Mouse (Mus musculus) bone marrow macrophage, adult 2 months (primary cell): ENCODE data around the gene Fktn. TPM values are rescaled to one million over a fixed set of nuclear protein-coding genes. Genes with fewer than 3 reads are reported as not detected.
"Not testable (repeated sequence)": the region's sequence is repeated elsewhere in the genome, so short reads cannot be mapped to it uniquely, and the experiment has no call there.

Experiments used
- H3K27ac ChIP-seq: 2 replicates; pipeline ENCODE4 v1.5.1; 2012; ENCODE audit warnings: low read depth, low read length; ENCODE audit not compliant: insufficient read depth
- H3K4me1 ChIP-seq: 2 replicates; pipeline ENCODE4 v1.6.1; 2012; ENCODE audit warnings: low read length; ENCODE audit not compliant: control insufficient read depth, insufficient read depth
- H3K4me3 ChIP-seq: 2 replicates; pipeline ENCODE4 v1.5.1; 2012; ENCODE audit warnings: mild to moderate bottlenecking, low read length, moderate library complexity; ENCODE audit not compliant: insufficient read depth
- CTCF ChIP-seq: IDR thresholded peaks from 2 replicates; pipeline ENCODE4 v1.5.1; 2012; ENCODE audit warnings: low read depth, mild to moderate bottlenecking, low read length, moderate library complexity
- POLR2A ChIP-seq: IDR thresholded peaks from 2 replicates; pipeline ENCODE4 v1.6.1; 2012; ENCODE audit warnings: mild to moderate bottlenecking, low read depth, low read length, borderline replicate concordance
- polyA plus RNA-seq: library from polyadenylated mRNA; stranded (reverse); fragments of >200 nt; gene quantifications from 2 replicates; pipeline ENCODE4 v1.2.4, GENCODE M21; 2012; ENCODE audit not compliant: missing spikeins, insufficient read depth, insufficient read length

Gene Fktn
- polyA plus RNA-seq: 4.2 and 4.9 TPM in 2 replicates

- no peak for TF ChIP-seq POLR2A
- TF ChIP-seq CTCF: no peak
- H3K4me1 ChIP-seq: peaks cover 14% of the 10 kb centered on the region
- H3K27ac ChIP-seq: peak within 1 kb of the TSS; percentile 42; the same call in 1 of the 2 replicates
- peak within 1 kb of the TSS; percentile 65 for H3K4me3 ChIP-seq
Measured at GRCm38 (mm10) chr4:53713704-53714050, at the start of gene Fktn. TSS of gene Fktn (plus strand) at chr4:53713998.

GRCm38 (mm10) chr4:53682092-53682491 lies 31.7 kb upstream of the Fktn start:
- Histone ChIP-seq H3K4me1 (no peaks in the 10 kb centered on the region), H3K4me3 (no peak overlapping the region), H3K27ac (no peak overlapping the region)
- no peak for TF ChIP-seq POLR2A
- no peak for TF ChIP-seq CTCF

DNA sequence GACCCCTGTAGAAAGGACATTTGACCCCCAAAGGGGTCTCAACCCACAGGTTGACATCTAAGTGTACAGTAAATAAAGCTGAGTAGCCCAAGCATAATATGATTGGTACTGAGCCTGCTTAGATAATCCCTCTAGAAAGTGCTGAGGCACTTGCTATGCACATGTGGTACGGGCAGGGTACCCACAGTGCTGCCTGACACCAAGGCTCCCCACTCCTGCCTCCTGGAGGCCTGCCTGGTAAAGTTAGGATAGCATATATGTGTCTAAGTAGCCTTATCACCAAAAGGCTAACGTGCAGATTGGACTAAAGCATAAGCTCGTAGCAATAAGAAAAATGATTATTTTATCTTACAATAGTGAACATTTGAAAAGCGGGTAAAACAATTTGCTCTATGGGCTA lies 24.8 kb upstream of the Fktn start:
- Histone ChIP-seq H3K4me1 (no peaks in the 10 kb centered on the region), H3K27ac (no peak overlapping the region), H3K4me3 (no peak overlapping the region)
- TF ChIP-seq CTCF (no peak), POLR2A (no peak)

DNA sequence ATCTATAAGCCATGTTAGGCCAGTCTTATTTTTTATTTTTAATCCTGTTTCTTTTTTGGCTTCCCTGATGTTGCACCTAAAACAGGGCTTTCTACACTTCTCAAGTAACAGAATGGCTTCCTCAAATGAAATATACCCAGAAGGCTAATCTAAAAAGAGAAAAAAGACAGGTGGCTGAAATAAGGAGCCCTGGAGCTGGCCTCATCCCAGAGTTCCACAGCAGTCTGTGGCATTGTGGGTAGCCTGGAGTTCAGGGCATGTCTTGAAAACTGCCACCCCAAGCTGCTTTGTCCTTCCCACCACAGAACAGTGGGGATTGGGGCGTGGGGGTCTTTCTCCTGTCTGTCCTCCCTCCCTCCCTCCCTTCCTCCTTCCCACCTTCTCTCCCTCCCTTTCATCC lies 22.4 kb upstream of the Fktn start:
- no peak overlapping the region for H3K27ac ChIP-seq
- TF ChIP-seq CTCF (no peak), POLR2A (no peak)
- no peak overlapping the region for H3K4me3 ChIP-seq
- no peaks in the 10 kb centered on the region for H3K4me1 ChIP-seq

DNA sequence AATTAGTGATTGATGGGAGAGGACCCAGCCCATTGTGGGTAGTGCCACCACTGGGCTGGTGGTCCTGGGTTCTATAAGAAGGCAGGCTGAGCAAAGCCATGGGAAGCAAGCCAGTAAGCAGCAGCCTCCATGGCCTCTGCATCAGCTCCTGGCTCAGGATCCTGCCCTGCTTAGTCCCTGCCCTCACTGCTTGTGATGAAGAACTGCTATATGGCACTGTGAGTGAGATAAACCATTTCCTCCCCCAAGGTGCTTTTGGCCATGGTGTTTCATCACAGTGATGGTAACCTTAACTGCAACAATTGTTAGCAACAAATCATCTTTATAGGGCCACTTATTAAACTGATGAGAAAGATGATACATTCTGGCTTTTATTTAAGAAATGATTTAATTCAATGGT lies 4.6 kb upstream of the Fktn start:
- H3K27ac ChIP-seq, H3K4me1 ChIP-seq, H3K4me3 ChIP-seq: not testable (repeated sequence)

DNA sequence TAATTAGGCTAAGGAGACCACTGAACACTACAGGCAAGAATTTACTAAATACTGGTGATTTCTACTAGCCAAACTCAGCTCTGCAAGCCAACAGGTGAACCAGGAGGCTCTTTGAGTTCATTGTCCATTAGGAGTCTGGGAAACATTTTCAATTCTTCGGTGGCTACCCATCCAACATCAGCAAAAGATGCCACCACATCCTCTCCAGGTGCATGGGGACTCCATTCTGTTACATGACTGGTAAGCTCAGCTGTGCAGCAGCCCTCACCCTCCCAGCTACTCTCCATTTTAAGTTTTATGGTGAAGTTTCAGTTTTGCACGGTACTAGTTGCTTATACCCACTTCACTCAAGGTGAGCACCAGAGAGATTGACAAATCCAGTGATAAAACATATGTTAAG lies 3.8 kb upstream of the Fktn start:
- no peak overlapping the region for H3K27ac ChIP-seq
- no peak overlapping the region for H3K4me3 ChIP-seq
- peaks cover 5% of the 10 kb centered on the region; the same call in 1 of the 2 replicates for H3K4me1 ChIP-seq
- no peak for TF ChIP-seq CTCF
- no peak for TF ChIP-seq POLR2A

DNA sequence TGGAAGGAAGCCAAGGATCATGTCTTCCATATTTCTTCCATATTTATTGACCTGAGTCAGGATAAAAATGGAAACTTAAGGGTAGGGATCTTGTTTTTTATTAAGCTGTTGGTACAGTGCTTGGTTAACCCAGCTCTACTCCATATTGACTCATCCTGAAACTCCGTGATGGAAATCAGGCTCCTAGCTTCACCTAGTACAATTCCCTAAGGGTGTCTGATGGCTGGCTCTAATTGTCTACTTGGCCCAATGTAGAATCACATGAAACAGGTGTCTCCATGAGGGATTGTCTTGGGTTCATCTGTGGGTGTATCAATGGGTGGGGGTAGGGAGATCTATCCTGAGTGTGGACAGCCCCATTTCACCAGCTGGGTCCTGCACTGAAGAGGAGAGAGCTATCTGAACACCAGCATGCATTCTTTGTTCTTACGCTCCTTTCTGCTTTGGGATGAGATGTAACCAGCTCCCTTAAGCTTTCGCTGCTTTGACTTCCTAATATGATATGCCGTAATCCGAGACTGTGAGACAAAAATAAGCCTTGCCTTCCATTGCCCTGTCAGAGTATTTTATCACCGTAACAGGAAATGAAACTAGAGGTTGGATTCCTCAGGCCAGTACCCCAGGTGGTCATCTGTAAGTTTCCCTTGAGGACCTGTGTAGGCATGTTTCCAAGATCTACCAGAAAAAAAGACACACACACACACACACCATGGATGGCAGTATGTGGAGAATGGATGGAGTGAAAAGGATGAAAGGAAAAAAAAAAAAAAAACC lies 3.1 kb upstream of the Fktn start:
- TF ChIP-seq CTCF: no peak
- no peak for TF ChIP-seq POLR2A

DNA sequence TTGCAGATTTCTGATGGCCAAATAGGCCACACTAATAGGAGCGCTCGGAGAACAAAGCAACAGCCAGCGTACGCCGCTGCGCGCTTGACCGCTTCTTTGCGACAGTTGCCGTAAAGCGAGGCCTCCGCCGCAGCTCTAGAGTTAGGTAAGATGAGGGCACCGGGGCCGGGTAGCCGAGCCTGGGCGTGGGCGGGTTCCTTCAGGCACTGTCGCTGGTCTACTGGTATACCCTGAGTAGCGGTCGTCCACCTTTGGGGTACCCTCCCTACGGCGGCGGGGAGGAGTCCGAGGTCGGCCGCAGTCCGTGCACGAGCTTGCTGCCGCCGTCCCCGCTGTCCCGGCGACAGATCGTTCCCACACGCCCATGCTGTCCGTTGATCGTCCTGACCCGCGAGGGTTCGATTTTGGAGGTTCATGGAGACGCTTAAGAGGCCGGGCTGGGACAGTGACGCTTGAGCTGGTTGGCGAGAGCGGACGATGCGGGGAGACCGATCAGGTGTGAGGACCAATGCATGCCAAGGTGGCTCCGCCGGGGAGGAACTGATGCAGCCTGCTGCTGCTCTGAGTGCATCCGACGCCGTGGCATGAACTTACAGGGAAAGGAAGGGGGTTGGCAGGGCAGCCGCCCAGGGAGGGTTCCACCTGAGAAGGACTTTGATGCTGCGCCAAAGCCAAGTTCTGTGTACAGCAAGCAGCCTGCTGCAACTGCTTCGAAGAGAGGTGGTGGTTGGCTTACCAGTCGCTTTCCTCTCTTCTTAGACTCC lies 435 bp downstream of the Fktn start:
- TF ChIP-seq CTCF: no peak
- no peak for TF ChIP-seq POLR2A
- Histone ChIP-seq H3K27ac (peak overlapping the region; percentile 42; the same call in 1 of the 2 replicates), H3K4me1 (peaks cover 14% of the 10 kb centered on the region), H3K4me3 (peak overlapping the region; percentile 65)

More for the DNA sequence above, 3.1 kb upstream of the Fktn start:
- Histone ChIP-seq H3K4me1 (peaks cover 5% of the 10 kb centered on the region; the same call in 1 of the 2 replicates), H3K27ac (no peak overlapping the region), H3K4me3 (no peak overlapping the region)

DNA sequence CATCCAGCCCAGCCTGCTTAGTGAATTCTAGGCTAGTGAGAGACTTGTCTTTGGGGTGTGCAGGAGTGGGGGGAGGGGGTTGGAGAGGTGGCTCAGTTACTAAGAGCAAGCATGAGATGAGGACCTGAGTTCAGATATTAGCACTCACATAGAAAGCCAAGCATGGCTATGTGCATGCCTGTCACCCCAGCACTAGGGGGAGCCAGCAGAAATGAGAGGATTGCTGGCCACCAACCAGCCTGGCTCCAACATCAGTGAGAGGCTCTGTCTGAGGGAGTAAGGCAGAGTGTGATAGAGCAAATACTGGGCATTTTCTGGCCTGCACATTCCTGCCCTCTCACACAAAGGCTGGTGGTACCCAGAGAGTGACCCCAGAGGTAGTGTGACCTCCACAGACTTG lies 2.2 kb downstream of the Fktn start:
- 0 out of 2 replicates have a peak, but pooled peaks have one; percentile 15 for TF ChIP-seq CTCF
- no peak for TF ChIP-seq POLR2A
- Histone ChIP-seq H3K27ac (no peak overlapping the region), H3K4me3 (no peak overlapping the region), H3K4me1 (peaks cover 11% of the 10 kb centered on the region)

DNA sequence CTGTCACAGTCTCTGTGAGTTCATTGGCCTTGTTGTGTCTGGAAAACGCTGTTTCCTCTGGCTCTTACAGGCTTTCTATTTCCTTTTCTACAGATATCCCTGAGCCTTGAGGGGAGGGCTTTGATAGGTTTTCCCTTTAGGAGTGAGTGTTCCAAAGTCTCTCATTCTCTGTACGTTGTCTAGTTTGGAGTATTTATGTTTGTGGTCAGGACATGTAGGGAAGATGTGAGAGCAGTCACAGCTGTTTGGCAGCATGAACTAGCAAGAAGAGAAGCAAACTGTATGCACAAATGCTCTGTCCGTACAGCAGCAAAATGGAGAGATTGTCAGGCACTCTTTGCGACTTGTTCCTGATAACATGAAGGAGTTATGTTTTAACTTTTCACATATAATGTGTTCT lies 3.7 kb downstream of the Fktn start:
- TF ChIP-seq POLR2A (no peak), CTCF (no peak)
- Histone ChIP-seq H3K27ac (no peak overlapping the region), H3K4me1 (peaks cover 11% of the 10 kb centered on the region), H3K4me3 (no peak overlapping the region)
